Mouse (Mus musculus) forebrain, postnatal 0 days (tissue): Measurements from ENCODE around the gene Sipa1l3. TPM values are rescaled to one million over a fixed set of nuclear protein-coding genes. Genes with fewer than 3 reads are reported as not detected.

Experiments
- ATAC-seq: fragments of 200-750 bp; cut with Nextera tagmentation; 2 replicates; pipeline ENCODE4 v1.8.0; 2017; ENCODE audit warnings: mild to moderate bottlenecking, moderate library complexity
- DNase-seq: peaks from one replicate; pipeline ENCODE4 v3.0.0-alpha.2; 2015
- H3K27ac ChIP-seq: fragments of 300-500 bp; sonication (generic); 2 replicates; pipeline ENCODE4 v1.5.1; 2014; ENCODE audit warnings: low read depth, mild to moderate bottlenecking, antibody characterized with exemption, low read length, moderate library complexity, mixed read lengths
- H3K27me3 ChIP-seq: fragments of 300-500 bp; sonication (generic); 2 replicates; pipeline ENCODE4 v1.6.1; 2014; ENCODE audit warnings: mild to moderate bottlenecking, low read length, mixed read lengths; ENCODE audit not compliant: insufficient read depth
- H3K36me3 ChIP-seq: fragments of 300-500 bp; sonication (generic); 2 replicates; pipeline ENCODE4 v1.6.1; 2014; ENCODE audit warnings: mild to moderate bottlenecking, moderate library complexity; ENCODE audit not compliant: insufficient read depth
- H3K4me1 ChIP-seq: fragments of 300-500 bp; sonication (generic); 2 replicates; pipeline ENCODE4 v1.6.1; 2014; ENCODE audit warnings: antibody characterized with exemption; ENCODE audit not compliant: insufficient read depth
- H3K4me2 ChIP-seq: fragments of 300-500 bp; sonication (generic); 2 replicates; pipeline ENCODE4 v1.6.1; 2014; ENCODE audit warnings: low read depth, mild to moderate bottlenecking, moderate library complexity
- H3K4me3 ChIP-seq: fragments of 300-500 bp; sonication (generic); 2 replicates; pipeline ENCODE4 v1.5.1; 2014; ENCODE audit warnings: low read depth, low read length, mixed read lengths
- H3K9ac ChIP-seq: fragments of 300-500 bp; sonication (generic); 2 replicates; pipeline ENCODE4 v1.6.1; 2014; ENCODE audit warnings: mild to moderate bottlenecking
- H3K9me3 ChIP-seq: fragments of 300-500 bp; sonication (generic); 2 replicates; pipeline ENCODE4 v1.6.1; 2016; ENCODE audit warnings: low read length
- CTCF ChIP-seq: sonication (generic); IDR thresholded peaks from 2 replicates; pipeline ENCODE4 v1.5.1; 2016; ENCODE audit warnings: antibody characterized with exemption, control low read depth, low read depth
- WGBS: fragments of 180-500 bp; shearing (Covaris S2); extraction: QIAGEN DNeasy Blood & Tissue Kit; methylation state at CpG from one replicate; pipeline ENCODE4 v1.1.7; 2014; 5-methylcytosine and 5-hydroxymethylcytosine counted together
- polyA plus RNA-seq: library from polyadenylated mRNA; unstranded; fragments of >200 nt; fragmentation: Nextera tagmentation; extraction: Ambion mirVana; gene quantifications from 2 replicates; pipeline ENCODE4 v1.2.1, GENCODE M21; 2015
- total RNA-seq: library from RNA; depleted of rRNA; stranded (reverse); fragments of >200 nt; gene quantifications from 2 replicates; pipeline ENCODE4 v1.2.3, GENCODE M21; 2014

Gene Sipa1l3
- total and polyA plus RNA-seq, 2 experiments from 2014 or later: 12.1 to 44.1 TPM

DNA sequence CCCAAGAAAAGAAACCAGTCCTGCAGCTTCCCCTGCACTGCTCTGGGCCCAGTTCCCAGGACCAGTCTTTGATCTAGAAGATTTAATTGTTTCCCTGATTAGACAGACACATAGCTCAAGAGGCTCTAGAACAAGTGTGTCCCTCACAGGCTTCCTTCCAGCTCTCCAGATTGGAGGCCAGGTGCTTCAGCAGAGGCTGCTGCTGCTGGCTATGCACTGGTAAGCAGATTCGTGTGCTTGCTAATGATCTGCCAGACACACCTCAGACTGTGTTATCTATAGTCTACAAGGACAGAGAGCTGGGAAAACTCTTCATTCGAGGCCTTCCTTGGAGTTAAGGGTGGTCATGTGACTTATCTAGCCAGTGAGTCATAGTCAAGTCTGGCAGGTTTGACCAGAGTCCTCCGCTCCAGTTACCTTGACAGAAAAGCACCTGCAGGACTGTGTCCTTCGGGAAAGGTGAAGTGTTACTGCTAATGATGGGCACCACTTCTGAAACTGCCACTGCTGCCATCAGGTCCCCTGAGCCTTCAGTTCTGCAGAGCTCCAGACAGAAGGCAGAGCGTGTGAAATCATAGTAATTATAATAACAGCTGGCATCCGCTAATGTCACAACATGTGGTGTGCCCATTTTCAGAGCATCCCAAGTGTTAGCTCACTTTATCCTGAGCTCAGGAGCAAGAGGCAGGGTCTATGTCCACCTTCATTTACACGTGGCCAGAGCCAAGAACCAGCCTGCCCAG is 48.7 kb downstream of the Sipa1l3 start:
- no peak overlapping the region for H3K27ac ChIP-seq
- no peaks in the 10 kb centered on the region for H3K9me3 ChIP-seq
- H3K9ac ChIP-seq: no peak overlapping the region
- 63% methylated on average over 7 of the region's 7 CpGs for WGBS
- no peaks in the 10 kb centered on the region for H3K36me3 ChIP-seq
- DNase-seq (peak; percentile 34), ATAC-seq (peak; percentile 40)
- H3K4me3 ChIP-seq: no peak overlapping the region
- H3K4me2 ChIP-seq: no peak overlapping the region
- no peak for TF ChIP-seq CTCF
- peaks cover 8% of the 10 kb centered on the region; the same call in 1 of the 2 replicates for H3K4me1 ChIP-seq
- no peaks in the 10 kb centered on the region for H3K27me3 ChIP-seq

GRCm38 (mm10) chr7:29468593-29468992 is 49.8 kb downstream of the Sipa1l3 start:
- TF ChIP-seq CTCF: no peak
- H3K27me3 ChIP-seq: no peaks in the 10 kb centered on the region
- H3K4me1 ChIP-seq: peaks cover 8% of the 10 kb centered on the region; the same call in 1 of the 2 replicates
- DNase-seq (no peak), ATAC-seq (no peak)
- H3K27ac ChIP-seq: no peak overlapping the region
- no peak overlapping the region for H3K9ac ChIP-seq
- H3K9me3 ChIP-seq: no peaks in the 10 kb centered on the region
- H3K4me2 ChIP-seq: no peak overlapping the region
- H3K4me3 ChIP-seq: no peak overlapping the region
- H3K36me3 ChIP-seq: no peaks in the 10 kb centered on the region
- WGBS: 71% methylated on average over 5 of the region's 5 CpGs

DNA sequence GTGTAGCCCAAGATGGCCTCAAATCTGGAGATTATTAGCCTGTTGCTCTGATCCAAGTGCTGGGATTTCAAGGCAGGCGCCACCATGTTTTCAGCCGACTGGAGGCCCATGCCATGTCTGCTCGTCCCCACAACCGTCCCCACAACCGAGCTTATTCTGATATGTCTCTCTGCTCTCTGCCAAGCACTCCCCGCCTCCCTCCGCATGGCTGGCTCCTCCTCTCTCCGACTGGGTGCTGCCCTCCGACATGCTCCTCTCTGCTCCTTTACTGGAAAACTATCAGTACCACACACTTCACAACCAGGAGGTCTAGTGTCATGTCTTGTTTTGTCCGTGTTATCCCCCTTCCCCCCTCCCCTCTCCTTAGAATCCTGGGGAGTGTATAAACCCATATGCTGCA is 51.9 kb downstream of the Sipa1l3 start:
- Histone ChIP-seq H3K27me3 (no peaks in the 10 kb centered on the region), H3K4me3 (no peak overlapping the region), H3K4me2 (no peak overlapping the region), H3K9ac (no peak overlapping the region), H3K27ac (no peak overlapping the region), H3K36me3 (no peaks in the 10 kb centered on the region), H3K9me3 (no peaks in the 10 kb centered on the region), H3K4me1 (peaks cover 8% of the 10 kb centered on the region; the same call in 1 of the 2 replicates)
- DNase-seq: no peak
- ATAC-seq: no peak
- WGBS: 64% methylated on average over 10 of the region's 10 CpGs
- TF ChIP-seq CTCF: no peak

- ATAC-seq (no peak), DNase-seq (no peak)
- no peak overlapping the region for H3K4me3 ChIP-seq
- WGBS: 66% methylated on average over 4 of the region's 4 CpGs
- no peak for TF ChIP-seq CTCF
- H3K4me1 ChIP-seq: peaks cover 8% of the 10 kb centered on the region; the same call in 1 of the 2 replicates
- H3K36me3 ChIP-seq: no peaks in the 10 kb centered on the region
- no peak overlapping the region for H3K27ac ChIP-seq
- no peak overlapping the region for H3K4me2 ChIP-seq
- H3K27me3 ChIP-seq: no peaks in the 10 kb centered on the region
- no peak overlapping the region for H3K9ac ChIP-seq
- H3K9me3 ChIP-seq: no peaks in the 10 kb centered on the region
Measured at GRCm38 (mm10) chr7:29465736-29466135, 52.7 kb downstream of the Sipa1l3 start.

GRCm38 (mm10) chr7:29462820-29463219 is 55.6 kb downstream of the Sipa1l3 start:
- Histone ChIP-seq H3K4me3 (no peak overlapping the region), H3K27me3 (no peaks in the 10 kb centered on the region), H3K9me3 (no peaks in the 10 kb centered on the region), H3K4me2 (no peak overlapping the region), H3K4me1 (no peaks in the 10 kb centered on the region), H3K36me3 (no peaks in the 10 kb centered on the region), H3K27ac (no peak overlapping the region), H3K9ac (no peak overlapping the region)
- no peak for ATAC-seq
- no peak for TF ChIP-seq CTCF
- DNase-seq: no peak
- WGBS: 72% methylated on average over 3 of the region's 3 CpGs

- no peaks in the 10 kb centered on the region for H3K9me3 ChIP-seq
- H3K27ac ChIP-seq: peak overlapping the region; percentile 9; the same call in 1 of the 2 replicates
- no peak overlapping the region for H3K4me2 ChIP-seq
- ATAC-seq (peak; percentile 36; the same call in 1 of the 2 replicates), DNase-seq (peak; percentile 38)
- WGBS: 70% methylated on average over 5 of the region's 5 CpGs
- no peak overlapping the region for H3K9ac ChIP-seq
- no peaks in the 10 kb centered on the region for H3K27me3 ChIP-seq
- no peaks in the 10 kb centered on the region for H3K4me1 ChIP-seq
- no peak for TF ChIP-seq CTCF
- H3K36me3 ChIP-seq: no peaks in the 10 kb centered on the region
- H3K4me3 ChIP-seq: no peak overlapping the region
Measured at GRCm38 (mm10) chr7:29462178-29462577, 56.3 kb downstream of the Sipa1l3 start.

GRCm38 (mm10) chr7:29461557-29461956 is 56.9 kb downstream of the Sipa1l3 start:
- ATAC-seq (no peak), DNase-seq (no peak)
- WGBS: 81% methylated on average over 10 of the region's 10 CpGs
- no peaks in the 10 kb centered on the region for H3K27me3 ChIP-seq
- H3K9ac ChIP-seq: no peak overlapping the region
- H3K27ac ChIP-seq: no peak overlapping the region
- H3K36me3 ChIP-seq: no peaks in the 10 kb centered on the region
- H3K4me3 ChIP-seq: no peak overlapping the region
- H3K4me1 ChIP-seq: no peaks in the 10 kb centered on the region
- H3K9me3 ChIP-seq: no peaks in the 10 kb centered on the region
- no peak overlapping the region for H3K4me2 ChIP-seq
- TF ChIP-seq CTCF: no peak
